Mouse (Mus musculus) urinary bladder, postnatal 25 days (tissue): ENCODE measurements around the gene Smarcc2.
"Not testable (repeated sequence)": the region's sequence is repeated elsewhere in the genome, so short reads cannot be mapped to it uniquely, and the experiment has no call there.

Experiments
- DNase-seq: peaks from one replicate; pipeline ENCODE4 v3.0.0; 2022; ENCODE audit warnings: low spot score

Smarcc2 gene

GRCm38 (mm10) chr10:128442718-128443117 lies 16.3 kb upstream of the Smarcc2 start:
- no peak for DNase-seq

GRCm38 (mm10) chr10:128444354-128444753 lies 14.7 kb upstream of the Smarcc2 start:
- DNase-seq = no peak

- DNase-seq = no peak
These were observed 13.6 kb upstream of the Smarcc2 start for GRCm38 (mm10) chr10:128445407-128445806.

- DNase-seq = no peak
These were observed 8.0 kb upstream of the Smarcc2 start for GRCm38 (mm10) chr10:128451014-128451413.

- no peak for DNase-seq
These were observed 4.6 kb upstream of the Smarcc2 start for GRCm38 (mm10) chr10:128454471-128454870.

GRCm38 (mm10) chr10:128455280-128455679 lies 3.8 kb upstream of the Smarcc2 start:
- peak; percentile 61 for DNase-seq

GRCm38 (mm10) chr10:128457676-128458075 lies 1.4 kb upstream of the Smarcc2 start:
- no peak for DNase-seq

- peak; percentile 97 for DNase-seq
These were observed 715 bp upstream of the Smarcc2 start for GRCm38 (mm10) chr10:128458348-128458718.

- peak; percentile 28 for DNase-seq
These were observed 591 bp downstream of the Smarcc2 start for GRCm38 (mm10) chr10:128459409-128460269.

- no peak for DNase-seq
These were observed 1.2 kb downstream of the Smarcc2 start for GRCm38 (mm10) chr10:128460270-128460630.

GRCm38 (mm10) chr10:128474366-128474765 lies 15.3 kb downstream of the Smarcc2 start:
- no peak for DNase-seq

GRCm38 (mm10) chr10:128486370-128486769 lies 27.3 kb downstream of the Smarcc2 start:
- DNase-seq = no peak

- DNase-seq = no peak
These were observed 29.0 kb downstream of the Smarcc2 start for GRCm38 (mm10) chr10:128487861-128488712.

GRCm38 (mm10) chr10:128488776-128489175 lies 29.7 kb downstream of the Smarcc2 start:
- no peak for DNase-seq

GRCm38 (mm10) chr10:128489380-128489779 lies 30.3 kb downstream of the Smarcc2 start:
- DNase-seq = no peak

- no peak for DNase-seq
These were observed 30.7 kb downstream of the Smarcc2 start for GRCm38 (mm10) chr10:128489785-128490184.

GRCm38 (mm10) chr10:128490232-128490631 lies 31.2 kb downstream of the Smarcc2 start:
- DNase-seq = no peak

- DNase-seq = no peak
These were observed 31.9 kb downstream of the Smarcc2 start for GRCm38 (mm10) chr10:128490912-128491311.

GRCm38 (mm10) chr10:128491495-128491894 lies 32.4 kb downstream of the Smarcc2 start:
- DNase-seq = no peak

- not testable (repeated sequence) for DNase-seq
These were observed 33.0 kb downstream of the Smarcc2 start for GRCm38 (mm10) chr10:128492051-128492450.

GRCm38 (mm10) chr10:128492633-128493311 lies 33.7 kb downstream of the Smarcc2 start:
- no peak for DNase-seq

- no peak for DNase-seq
These were observed 34.3 kb downstream of the Smarcc2 start for GRCm38 (mm10) chr10:128493319-128493694.
